Mouse (Mus musculus) CH12F3 (cell line): ENCODE results near the gene Senp3.
"Not testable (repeated sequence)": the region's sequence is repeated elsewhere in the genome, so short reads cannot be mapped to it uniquely, and the experiment has no call there.

Experiments
- in situ Hi-C: fragments of 300-500 bp; cut with MboI; formaldehyde crosslinking; loops from 2 replicates; pipeline ENCODE4 v1.14.3; 2020; ENCODE audit warnings: low sequenced_read_pairs

Gene Senp3

GRCm38 (mm10) chr11:69656065-69656455 is 25.8 kb downstream of the Senp3 start:
- in situ Hi-C loops = no loop called here

- in situ Hi-C loops = no loop called here
Measured at GRCm38 (mm10) chr11:69655264-69656064, 26.4 kb downstream of the Senp3 start, which contains the start of gene Sox15. Sox15 (plus strand) TSS chr11:69655314.

- in situ Hi-C loops = no loop called here
Measured at GRCm38 (mm10) chr11:69654760-69655159, 27.1 kb downstream of the Senp3 start.

GRCm38 (mm10) chr11:69653399-69653798 is 28.5 kb downstream of the Senp3 start:
- in situ Hi-C loops = no loop called here

GRCm38 (mm10) chr11:69645860-69646259 is 36.0 kb downstream of the Senp3 start:
- in situ Hi-C loops = no loop called here

GRCm38 (mm10) chr11:69635471-69635870 is 46.4 kb downstream of the Senp3 start:
- in situ Hi-C loops = no loop called here

GRCm38 (mm10) chr11:69633128-69633866 is 48.6 kb downstream of the Senp3 start:
- in situ Hi-C loops = no loop called here

GRCm38 (mm10) chr11:69632284-69633089 is 49.4 kb downstream of the Senp3 start, which contains the start of gene Fxr2:
Fxr2 (plus strand) TSS chr11:69632990.
- in situ Hi-C loops = no loop called here

- in situ Hi-C loops = no loop called here
Measured at GRCm38 (mm10) chr11:69629802-69630201, 52.1 kb downstream of the Senp3 start.

- in situ Hi-C loops = no loop called here
Measured at GRCm38 (mm10) chr11:69628286-69628685, 53.6 kb downstream of the Senp3 start.

- in situ Hi-C loops = not testable (repeated sequence)
Measured at GRCm38 (mm10) chr11:69624339-69624738, 57.5 kb downstream of the Senp3 start.
